Mouse (Mus musculus): ENCODE measurements around the gene Trnt1. TPM values are rescaled to one million over a fixed set of nuclear protein-coding genes. Genes with fewer than 3 reads are reported as not detected.

The Trnt1 gene
- 10 to 100 TPM; 19.9 to 20.6 TPM for total RNA-seq (2021)
- long read RNA-seq, experiment 1, transcript Trnt1-201 (9 exons, 2,283 nt), result major isoform, 12 of 22 reads
- long read RNA-seq, experiment 1, partial matches to known transcripts, result 7 of 22 reads
- long read RNA-seq, experiment 1, other reads (novel, unspliced or antisense), result 2 of 22 reads
- long read RNA-seq, experiment 2, transcript Trnt1-203 (9 exons, 1,398 nt), result minor isoform, 12 of 43 reads
- long read RNA-seq, experiment 2, transcript Trnt1-201 (9 exons, 2,283 nt), result major isoform, 17 of 43 reads
- long read RNA-seq, experiment 2, partial matches to known transcripts, result 10 of 43 reads
- long read RNA-seq, experiment 2, other reads (novel, unspliced or antisense), result 3 of 43 reads

- peak; percentile 95 for DNase-seq
These were observed at the start of gene Trnt1 for GRCm38 (mm10) chr6:106768640-106769289. TSS of gene Trnt1 (plus strand) at chr6:106769120.

- DNase-seq, result no peak
These were observed 43.3 kb upstream of the Trnt1 start for GRCm38 (mm10) chr6:106725642-106726041.

- DNase-seq, result no peak
These were observed 42.8 kb upstream of the Trnt1 start for GRCm38 (mm10) chr6:106726078-106726477.

- DNase-seq, result no peak
These were observed 41.2 kb upstream of the Trnt1 start for GRCm38 (mm10) chr6:106727703-106728102.

- no peak for DNase-seq
These were observed 39.1 kb upstream of the Trnt1 start for GRCm38 (mm10) chr6:106729682-106730314.

GRCm38 (mm10) chr6:106732563-106732962 is 36.4 kb upstream of the Trnt1 start:
- no peak for DNase-seq

- no peak for DNase-seq
These were observed 30.7 kb upstream of the Trnt1 start for GRCm38 (mm10) chr6:106738229-106738628.

GRCm38 (mm10) chr6:106740244-106740825 is 28.6 kb upstream of the Trnt1 start:
- DNase-seq, result no peak

- DNase-seq, result no peak
These were observed 25.2 kb upstream of the Trnt1 start for GRCm38 (mm10) chr6:106743556-106744233.

GRCm38 (mm10) chr6:106745673-106746394 is 23.1 kb upstream of the Trnt1 start:
- DNase-seq, result no peak

- DNase-seq, result no peak
These were observed 21.7 kb upstream of the Trnt1 start for GRCm38 (mm10) chr6:106747251-106747650.

- DNase-seq, result no peak
These were observed 21.1 kb upstream of the Trnt1 start for GRCm38 (mm10) chr6:106747804-106748203.

- DNase-seq, result no peak
These were observed 20.0 kb upstream of the Trnt1 start, which contains the start of gene Il5ra for GRCm38 (mm10) chr6:106748887-106749388. TSS of gene Il5ra (minus strand) at chr6:106749037.

GRCm38 (mm10) chr6:106750291-106750690 is 18.6 kb upstream of the Trnt1 start:
- no peak for DNase-seq

- no peak for DNase-seq
These were observed 10.6 kb upstream of the Trnt1 start for GRCm38 (mm10) chr6:106758299-106758698.

GRCm38 (mm10) chr6:106760473-106761218 is 8.3 kb upstream of the Trnt1 start:
- no peak for DNase-seq

- no peak for DNase-seq
These were observed 7.4 kb upstream of the Trnt1 start for GRCm38 (mm10) chr6:106761486-106761885.

- no peak for DNase-seq
These were observed 3.0 kb upstream of the Trnt1 start for GRCm38 (mm10) chr6:106765892-106766291.

GRCm38 (mm10) chr6:106766774-106767173 is 2.1 kb upstream of the Trnt1 start:
- no peak for DNase-seq

- no peak for DNase-seq
These were observed 458 bp downstream of the Trnt1 start for GRCm38 (mm10) chr6:106769290-106769866.
